Mouse (Mus musculus) kidney, postnatal 10 days (tissue): ENCODE results near the gene Nrtn.

Experiments used
- DNase-seq: peaks from one replicate; pipeline ENCODE4 v3.0.0; 2021; ENCODE audit warnings: mixed read lengths

Nrtn gene

GRCm38 (mm10) chr17:56762769-56763731, 5.7 kb upstream of the Nrtn start:
- DNase-seq: peak; percentile 65

GRCm38 (mm10) chr17:56761991-56762410, 4.7 kb upstream of the Nrtn start:
- peak; percentile 97 for DNase-seq

GRCm38 (mm10) chr17:56761077-56761476, 3.7 kb upstream of the Nrtn start:
- no peak for DNase-seq

GRCm38 (mm10) chr17:56759261-56759660, 1.9 kb upstream of the Nrtn start:
- DNase-seq: no peak

DNA sequence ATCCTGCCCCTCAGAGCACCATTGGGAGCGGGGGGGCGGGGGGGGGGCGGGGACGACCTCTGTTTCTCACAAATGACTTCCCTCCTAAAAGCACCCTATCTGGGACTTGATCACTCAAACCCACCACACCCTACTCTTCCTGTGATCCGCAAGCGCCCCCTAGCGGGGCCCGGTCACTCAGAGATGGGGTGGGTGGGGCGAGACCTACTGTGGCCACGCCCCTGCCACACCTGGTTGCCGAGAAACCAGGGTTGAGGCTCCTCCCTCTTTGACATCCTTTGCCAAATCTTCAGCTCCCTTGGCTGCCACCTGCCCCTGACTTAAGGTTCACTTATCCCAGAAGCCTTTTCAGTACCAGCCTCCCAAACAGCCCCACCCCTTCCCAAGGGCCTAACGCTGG, 802 bp upstream of the Nrtn start:
- peak; percentile 86 for DNase-seq

- peak; percentile 61 for DNase-seq
Measured at GRCm38 (mm10) chr17:56756703-56757399, 479 bp downstream of the Nrtn start.

DNA sequence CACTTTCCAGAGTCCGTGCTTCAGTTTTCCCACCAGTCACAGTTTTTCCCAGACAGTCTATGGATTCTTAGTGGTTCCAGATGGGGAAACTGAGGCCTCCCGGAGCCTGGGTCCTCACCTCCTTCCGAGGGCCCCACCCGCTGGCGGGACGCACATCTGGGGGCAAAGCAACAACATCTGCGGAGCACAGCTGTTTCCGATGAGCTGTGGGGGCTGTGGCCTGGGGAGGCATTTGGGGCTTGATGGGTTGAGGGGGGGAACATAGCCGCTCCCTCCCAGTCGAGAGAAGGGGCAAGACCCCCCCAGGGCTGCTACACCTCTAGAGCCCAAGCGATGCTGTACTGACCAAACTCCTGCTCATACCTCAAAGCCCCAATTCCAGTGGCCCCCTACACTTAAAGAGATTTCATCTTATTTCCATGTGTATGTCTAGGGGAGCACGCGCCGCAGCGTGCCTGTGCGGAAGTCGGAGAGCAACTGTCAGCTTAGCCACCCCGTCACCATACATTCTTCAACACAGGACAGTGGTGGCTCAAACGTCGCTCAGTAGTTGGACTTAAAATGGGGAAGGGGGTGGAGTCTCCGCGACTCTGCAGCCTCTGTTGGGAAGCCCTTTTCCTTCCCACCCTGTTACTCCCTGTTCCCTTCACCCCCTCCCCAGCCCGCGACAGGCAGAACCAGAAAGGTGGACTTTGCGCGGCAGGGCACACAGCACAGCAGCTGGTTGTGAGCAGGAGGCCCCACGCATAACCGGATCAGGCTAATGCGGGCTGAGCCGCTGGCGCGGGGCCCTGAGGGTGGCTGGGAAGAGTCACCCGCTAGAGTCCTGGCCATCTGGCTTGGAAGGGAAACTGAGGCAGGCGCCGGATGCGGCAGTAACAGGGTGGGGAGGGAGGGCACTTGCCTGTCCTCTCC, 2.8 kb downstream of the Nrtn start:
- no peak for DNase-seq

GRCm38 (mm10) chr17:56753452-56753851, 3.9 kb downstream of the Nrtn start:
- no peak for DNase-seq

DNA sequence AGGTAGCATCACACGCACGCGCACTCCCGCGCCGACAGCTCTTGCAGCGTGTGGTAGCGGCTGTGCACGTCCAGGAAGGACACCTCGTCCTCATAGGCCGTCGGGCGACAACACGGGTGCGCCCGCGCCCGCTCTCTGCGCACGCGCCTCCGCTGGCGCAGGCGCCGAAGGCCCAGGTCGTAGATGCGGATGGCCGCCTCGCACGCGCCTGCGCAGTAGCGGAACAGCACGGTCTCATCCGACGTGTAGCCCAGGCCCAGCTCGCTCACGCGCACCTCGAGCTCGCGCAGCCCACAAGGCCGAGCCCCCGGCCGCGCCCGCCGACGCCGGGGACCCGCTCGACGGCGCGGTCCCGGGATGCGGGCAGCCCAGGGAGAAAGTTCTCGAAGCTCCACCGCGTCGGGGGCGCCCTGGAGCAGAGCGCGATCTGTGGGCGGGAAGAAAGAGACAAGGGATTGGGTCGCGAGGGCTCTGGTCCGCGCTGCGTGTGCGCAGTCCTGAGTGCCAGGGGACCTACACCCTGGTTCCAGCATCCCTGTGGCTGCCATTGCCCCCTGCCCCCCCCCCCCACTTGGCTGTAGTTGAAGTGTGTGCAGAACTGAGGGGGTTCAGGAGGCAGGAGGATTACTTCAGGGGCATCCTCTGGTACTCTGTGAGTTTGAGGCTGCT, 5.8 kb downstream of the Nrtn start:
- DNase-seq: peak; percentile 72

- DNase-seq: no peak
Measured at GRCm38 (mm10) chr17:56744173-56744572, 13.2 kb downstream of the Nrtn start.

GRCm38 (mm10) chr17:56740788-56741160, 16.6 kb downstream of the Nrtn start:
- no peak for DNase-seq

DNA sequence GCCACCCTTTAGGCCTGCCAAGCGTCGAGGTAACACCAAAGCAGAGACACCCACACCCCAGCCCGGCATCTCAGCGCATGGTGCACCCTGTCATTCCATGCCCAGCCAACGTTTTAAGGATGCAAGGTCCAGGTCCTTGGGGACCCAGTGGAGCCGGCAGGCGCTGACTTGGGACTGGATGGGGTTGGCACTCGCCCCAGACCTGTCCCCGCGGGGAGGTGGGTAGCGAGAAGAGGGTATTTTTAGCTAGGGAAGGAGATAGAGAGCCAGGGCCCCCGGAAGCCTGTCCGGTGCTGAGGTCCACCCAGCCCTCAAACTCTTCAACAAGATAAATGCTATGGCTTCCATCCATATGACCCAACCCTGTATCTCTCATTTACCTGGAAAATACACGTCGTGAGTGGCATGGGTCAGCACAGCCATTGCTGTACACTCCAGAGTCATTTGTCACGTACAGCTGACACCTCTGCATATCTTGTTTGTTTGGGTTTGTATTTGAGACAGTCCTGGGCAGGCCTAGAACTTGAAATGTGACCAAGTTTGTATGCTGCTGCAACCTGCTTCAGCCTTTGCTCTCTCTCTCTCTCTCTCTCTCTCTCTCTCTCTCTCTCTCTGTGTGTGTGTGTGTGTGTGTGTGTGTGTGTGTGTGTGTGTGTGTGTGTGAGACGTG, 17.1 kb downstream of the Nrtn start:
- no peak for DNase-seq

DNA sequence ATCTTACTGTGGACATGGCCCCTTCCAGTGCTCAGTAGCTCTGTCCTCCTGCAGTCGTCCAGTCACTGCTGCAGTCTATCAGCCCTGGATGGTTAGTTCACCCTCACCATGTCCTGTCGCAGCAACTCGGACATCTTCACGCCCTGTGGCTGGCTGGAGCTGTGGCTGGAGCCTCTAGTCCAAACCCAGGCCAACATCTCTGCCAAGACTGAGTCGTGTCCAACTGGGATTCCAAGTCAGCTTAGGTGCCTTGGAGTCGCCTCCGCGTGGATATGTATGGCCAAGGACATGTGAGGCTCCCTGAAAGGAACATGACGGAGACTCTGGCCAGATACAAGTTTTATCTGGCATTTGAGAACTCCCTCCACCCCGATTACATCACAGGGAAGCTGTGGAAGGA, 19.1 kb downstream of the Nrtn start:
- no peak for DNase-seq

GRCm38 (mm10) chr17:56736534-56736933, 20.8 kb downstream of the Nrtn start:
- no peak for DNase-seq

DNA sequence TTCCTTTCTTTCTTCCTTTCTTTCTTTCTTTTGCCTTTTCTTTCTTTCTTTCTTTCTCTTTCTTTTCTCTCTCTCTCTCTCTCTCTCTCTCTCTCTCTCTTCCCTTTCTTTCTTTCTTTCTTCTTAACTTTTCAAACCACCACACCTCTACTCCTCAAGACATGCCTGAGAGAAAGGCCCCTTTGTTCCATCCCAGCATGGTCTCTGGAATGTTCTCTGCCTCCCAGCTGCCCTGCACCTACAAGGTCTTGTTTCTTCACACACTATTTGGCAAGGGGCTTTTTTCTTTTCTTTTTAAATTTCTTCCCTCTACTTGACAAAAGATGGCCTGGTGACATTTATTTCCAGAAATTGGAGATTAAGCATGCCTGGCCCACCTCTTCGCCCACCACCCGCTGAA, 27.7 kb downstream of the Nrtn start:
- DNase-seq: no peak

DNA sequence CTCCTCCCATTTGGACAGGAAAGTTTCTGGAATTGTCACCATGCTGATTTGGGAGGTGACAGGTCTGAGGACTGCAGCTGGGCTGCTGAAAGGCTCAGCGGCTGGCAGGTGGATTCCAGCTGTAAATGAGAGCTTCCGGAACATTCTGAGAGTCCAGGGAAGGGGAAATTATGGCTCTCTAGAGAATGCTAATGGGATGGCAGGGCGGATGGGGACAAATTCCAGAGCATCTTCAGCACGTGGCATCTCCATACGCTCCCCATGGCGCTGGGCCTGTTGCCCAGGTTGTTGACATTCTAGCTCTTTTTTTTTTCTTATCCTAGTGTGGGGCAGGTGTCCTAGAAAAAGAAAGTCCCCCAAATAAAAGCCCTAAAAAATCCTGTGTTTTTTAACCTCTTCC, 28.2 kb downstream of the Nrtn start:
- no peak for DNase-seq

DNA sequence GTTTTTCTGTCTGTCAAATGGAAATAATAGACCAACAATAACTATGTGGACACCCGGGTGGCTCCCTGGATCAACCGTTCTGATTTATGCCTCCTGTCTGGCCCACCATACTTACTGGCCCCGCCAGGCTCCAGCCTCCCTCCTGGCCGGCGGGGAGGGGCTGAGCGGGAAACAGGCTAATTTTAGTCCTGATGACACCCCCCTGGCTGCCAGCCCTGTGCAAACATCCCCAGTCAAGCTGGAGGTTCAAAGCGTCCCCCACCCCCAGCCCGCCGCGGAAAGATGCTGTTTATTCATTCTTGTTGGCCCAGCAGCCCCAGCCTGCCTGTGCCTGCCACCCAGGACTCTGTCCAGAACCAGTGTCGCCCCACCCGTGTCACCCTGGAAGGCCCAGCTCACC, 29.2 kb downstream of the Nrtn start:
- peak; percentile 57 for DNase-seq

DNA sequence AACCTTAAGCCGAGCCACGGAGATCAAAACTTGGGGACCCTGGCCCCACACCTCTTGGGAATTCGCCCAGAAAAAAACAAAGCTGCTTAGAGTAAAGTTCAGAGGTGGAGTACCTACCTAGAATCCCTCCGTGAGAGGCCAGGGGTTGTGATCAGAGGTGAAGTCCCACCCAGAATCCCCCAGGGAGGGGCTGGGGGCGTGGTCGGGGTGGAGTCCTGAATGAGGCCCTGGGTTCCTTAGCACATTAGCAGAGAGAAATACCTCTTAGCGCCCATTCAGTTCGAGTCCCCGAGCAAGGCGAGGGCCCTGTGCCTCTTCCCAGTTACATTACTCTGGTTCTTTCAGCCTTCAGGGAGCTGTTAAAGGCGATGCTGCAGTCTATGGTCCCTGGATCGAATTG, 29.7 kb downstream of the Nrtn start:
- DNase-seq: peak; percentile 49

- DNase-seq: no peak
Measured at GRCm38 (mm10) chr17:56727029-56727649, 30.2 kb downstream of the Nrtn start.

- no peak for DNase-seq
Measured at GRCm38 (mm10) chr17:56723419-56724161, 33.7 kb downstream of the Nrtn start.

- peak; percentile 74 for DNase-seq
Measured at GRCm38 (mm10) chr17:56722441-56722840, 34.9 kb downstream of the Nrtn start.
